Mouse (Mus musculus): ENCODE results near the gene Zfp788. TPM values are rescaled to one million over a fixed set of nuclear protein-coding genes. Genes with fewer than 3 reads are reported as not detected.
"Not testable (repeated sequence)": the region's sequence is repeated elsewhere in the genome, so short reads cannot be mapped to it uniquely, and the experiment has no call there.

Gene Zfp788
- 10 to 100 TPM; 33.6 to 35.1 TPM for total RNA-seq (2021)

DNA sequence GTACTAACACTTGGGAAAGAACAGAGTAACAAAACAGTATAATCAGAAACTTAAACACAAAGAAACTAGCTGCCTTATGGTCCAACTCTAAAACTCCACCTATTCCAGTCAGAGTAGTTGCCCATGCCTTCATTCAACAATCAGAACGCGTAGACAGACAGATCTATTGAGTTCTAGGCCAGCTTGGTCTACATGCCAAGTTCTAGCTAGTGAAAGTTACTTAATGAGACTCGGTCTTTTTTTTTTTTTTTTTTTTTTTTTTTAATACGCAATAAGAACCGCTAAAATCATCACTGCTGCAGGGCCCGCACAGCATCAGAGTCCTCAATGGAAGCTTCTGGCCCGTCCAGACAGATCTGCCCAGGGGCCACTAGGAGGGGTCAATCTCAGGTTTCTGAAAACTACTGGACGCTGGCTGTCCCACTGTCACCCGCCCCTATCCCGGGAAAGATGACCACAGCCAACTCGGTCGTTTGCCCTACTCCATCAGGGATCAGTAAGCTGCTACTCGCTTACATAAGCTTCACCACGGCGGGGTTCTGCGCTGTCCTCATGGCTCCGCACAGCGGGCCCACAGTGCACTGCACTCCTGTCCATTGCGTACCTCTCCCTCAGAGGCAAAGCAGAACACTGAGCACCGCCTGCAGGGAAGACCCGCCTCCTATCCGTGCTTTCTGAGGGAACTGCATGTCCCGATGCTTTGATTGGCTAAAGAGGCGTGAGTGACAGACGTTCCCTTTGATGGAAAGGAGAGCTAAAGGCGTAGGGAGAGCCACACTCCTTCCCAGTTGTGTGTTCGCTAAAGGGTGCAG lies at the start of gene Zfp788:
Gene Zfp788 (plus strand): TSS at position 795 of the 812 bp plus-strand sequence.
- DNase-seq (ENCODE audit: extremely low spot score in 1 of 2, low spot score in 1 of 2): peak; percentile 82 to 86

DNA sequence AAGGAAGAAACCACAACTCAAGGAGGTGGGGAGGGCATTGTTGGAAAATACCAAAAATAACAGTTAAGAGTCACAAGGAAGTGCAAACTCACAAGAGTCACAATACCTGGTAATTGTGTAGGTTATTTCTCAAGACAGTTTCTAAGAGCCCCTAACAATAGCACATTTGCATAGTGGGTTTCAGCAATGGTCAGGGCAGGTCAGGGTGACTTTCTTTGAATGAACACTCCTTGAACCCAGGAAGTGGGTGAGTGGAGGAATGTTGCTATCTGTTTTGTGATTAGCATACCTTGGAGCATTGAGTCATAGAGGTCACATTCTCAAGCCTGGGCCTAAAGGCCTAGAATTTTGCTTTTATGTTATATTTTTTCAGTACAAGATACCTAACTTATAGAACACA lies 45.2 kb upstream of the Zfp788 start:
- DNase-seq (ENCODE audit: extremely low spot score in 1 of 2, low spot score in 1 of 2): not testable (repeated sequence)

DNA sequence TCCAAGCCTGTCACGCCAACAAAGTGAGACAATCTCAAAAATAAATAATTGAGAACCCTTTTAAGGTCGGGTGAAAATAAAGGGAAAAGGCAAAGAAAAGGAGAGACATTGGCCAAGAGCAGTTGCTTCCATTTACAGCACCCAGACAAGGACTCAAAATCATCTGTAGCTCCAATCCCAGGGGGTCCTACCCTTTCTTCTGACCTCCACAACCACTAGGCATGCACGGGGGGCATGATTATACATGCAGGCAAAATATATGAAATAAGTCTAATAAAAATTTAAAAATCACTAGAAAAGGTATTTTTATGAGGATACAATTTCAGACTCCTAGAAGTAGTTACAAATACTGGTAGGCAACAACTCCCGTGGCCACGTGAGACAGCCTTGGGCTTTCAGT lies 34.4 kb upstream of the Zfp788 start:
- DNase-seq (ENCODE audit: extremely low spot score in 1 of 2, low spot score in 1 of 2): no peak

DNA sequence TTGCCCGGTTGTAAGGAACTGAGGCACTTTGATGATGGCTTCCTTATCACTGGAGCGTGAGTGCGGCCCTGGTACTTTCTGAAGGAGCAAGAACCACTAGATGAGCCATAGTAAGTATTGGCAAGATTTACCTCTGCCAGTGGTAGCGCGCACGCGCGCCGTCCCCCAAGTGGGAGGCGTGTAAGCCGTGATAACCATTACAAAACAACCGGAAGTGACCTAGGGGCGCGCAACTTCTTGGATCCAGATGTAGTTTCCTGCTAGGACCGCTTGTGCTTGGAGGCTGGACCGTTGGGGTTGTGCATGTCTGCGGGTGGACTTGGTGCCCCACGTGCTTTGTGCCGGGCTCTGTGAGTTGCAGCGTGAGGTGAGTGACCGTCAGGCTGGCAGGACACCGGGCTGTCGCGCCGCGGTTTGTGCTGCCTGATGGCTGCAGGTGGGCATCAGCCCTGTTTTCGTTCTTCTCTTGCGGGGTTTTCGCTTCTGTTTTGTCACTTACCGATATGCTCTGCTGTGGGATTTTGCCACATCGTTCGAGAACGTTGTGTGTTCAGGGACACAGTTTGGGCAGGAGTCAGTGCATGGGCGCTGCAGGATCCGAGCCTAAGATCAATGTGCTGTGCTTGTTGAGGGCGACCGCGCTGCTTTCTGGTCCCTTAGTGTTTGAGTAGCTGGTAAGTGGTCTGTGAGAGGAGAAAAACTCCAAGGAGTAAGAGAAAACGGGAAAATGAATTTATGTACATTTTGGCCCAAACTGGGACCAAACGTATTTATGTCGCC lies 33.8 kb upstream of the Zfp788 start, which contains the start of gene 2610021A01Rik:
Gene 2610021A01Rik (plus strand): TSS at position 197 of the 780 bp plus-strand sequence.
- DNase-seq (ENCODE audit: extremely low spot score in 1 of 2, low spot score in 1 of 2): peak; percentile 74 to 79

DNA sequence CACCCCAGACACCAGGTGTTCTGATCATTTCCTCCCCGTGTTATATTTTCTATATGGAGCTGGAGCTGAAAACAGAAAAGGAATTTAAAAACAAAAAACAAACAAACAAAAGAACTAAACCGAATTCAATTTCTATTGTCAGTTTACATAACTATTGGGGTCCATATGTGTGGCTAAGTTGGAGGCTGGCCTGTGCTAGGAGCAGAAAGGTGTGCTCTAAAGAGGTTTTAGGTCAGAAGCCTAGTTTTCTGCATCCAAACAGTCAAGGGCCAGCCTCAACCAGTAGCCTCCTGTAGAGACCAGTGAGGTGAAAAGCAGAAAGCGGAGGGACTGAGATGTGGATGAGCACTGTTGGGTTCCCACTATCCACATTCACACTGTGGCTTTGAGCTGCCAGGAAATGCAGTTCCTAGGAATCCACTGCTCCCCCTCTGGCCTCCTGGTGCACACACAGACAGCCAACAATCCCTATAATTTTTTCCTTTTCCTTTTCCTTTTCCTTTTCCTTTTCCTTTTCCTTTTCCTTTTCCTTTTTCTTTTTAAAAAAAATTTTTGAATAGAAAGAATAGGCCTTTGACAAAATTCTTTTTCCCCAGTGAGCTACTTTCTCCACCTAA lies 33.0 kb upstream of the Zfp788 start:
- no peak for DNase-seq (ENCODE audit: extremely low spot score in 1 of 2, low spot score in 1 of 2)

DNA sequence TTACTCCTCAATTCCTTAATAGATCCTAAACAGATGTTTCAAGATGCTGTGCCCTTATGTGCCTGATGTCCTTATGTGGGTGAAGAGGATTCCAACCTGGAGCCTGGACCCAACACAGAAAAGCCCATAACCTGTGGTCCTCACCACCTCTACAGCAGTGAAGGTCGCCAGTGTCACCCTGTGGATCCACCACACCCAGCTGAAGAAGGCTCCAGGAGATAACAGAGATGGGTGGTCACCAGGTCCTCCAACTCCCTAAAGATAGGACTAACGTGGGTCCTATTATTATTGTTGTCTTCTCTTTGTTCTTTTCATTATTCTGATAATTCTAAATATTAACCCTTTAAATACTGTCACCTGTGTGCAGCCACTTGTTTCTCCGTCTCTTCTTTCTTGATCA lies 21.3 kb upstream of the Zfp788 start:
- no peak for DNase-seq (ENCODE audit: extremely low spot score in 1 of 2, low spot score in 1 of 2)

DNA sequence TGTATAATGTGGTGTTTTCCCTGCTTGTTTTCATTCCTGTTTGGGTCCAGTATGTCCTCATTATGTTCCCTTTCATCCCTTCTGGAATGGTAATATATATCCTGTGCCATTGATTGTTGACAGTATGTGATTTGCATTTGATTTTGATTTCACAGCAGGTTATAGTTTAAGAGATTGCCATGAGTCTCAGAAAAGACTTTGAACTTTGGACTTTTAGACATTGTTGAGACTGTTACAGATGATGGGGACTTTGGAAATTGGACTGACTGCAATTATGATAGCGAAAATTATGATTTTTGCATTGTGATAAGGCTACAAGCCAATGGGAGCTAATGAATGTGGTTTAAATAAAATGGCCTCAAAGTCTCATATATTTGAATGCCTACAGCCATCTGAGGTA lies 16.8 kb upstream of the Zfp788 start:
- DNase-seq (ENCODE audit: extremely low spot score in 1 of 2, low spot score in 1 of 2): not testable (repeated sequence)

DNA sequence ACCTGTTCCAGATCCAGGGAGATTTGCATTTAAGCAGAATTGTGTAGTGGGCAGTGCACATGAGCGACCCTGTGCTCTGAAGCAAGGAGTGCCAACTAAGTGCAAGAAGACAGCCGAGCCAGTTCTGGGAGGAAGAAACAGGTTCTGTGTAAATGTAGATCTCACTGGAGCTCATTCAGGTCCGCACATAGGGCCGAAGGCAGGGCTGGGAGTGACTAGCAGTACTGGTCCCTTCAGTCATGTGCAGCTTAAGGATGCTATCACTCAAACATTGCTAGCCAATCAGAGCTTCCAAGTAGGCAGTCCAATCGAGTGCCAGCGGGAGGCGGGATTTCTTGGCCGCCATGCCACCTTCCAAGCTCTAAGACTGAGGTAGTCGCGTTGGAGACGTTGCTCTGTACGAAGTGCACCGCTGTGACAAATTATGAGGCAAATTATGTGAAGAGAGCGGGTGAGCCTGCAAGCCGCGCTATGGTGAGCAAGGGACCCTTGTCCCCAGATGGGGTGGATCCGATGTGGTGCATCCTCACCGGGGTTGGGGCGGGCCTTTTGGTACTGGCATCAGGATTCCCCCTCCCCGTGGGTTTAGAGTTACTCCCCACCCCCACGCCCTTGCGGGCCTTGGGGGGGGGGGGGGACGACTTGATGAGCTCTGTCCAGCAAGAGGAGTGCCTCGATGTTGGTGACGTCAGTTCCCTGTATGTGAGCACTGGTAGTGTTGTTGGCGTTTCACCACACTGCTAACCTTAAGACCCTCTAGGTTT lies 400 bp downstream of the Zfp788 start:
- DNase-seq (ENCODE audit: extremely low spot score in 1 of 2, low spot score in 1 of 2): peak; percentile 80 to 88

DNA sequence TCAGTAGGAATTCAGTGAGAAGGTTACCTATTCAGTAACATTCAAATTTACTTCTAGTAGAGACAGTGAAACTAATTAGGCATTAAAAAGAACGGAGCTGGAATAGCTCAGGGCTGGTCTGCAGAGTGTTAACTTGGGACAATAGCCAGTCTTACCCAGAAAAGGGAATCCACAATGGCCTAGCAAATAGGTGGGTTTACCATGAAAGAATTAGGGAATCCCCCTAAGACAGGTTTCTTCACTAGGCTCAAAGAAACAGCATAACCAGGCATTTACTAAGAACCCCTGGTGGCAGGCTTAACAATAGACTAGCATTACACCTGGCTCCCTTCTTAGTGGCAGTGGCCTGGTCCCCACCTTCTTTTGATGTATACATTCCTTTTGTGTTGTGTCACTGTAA lies 41.3 kb downstream of the Zfp788 start:
- DNase-seq (ENCODE audit: extremely low spot score in 1 of 2, low spot score in 1 of 2): not testable (repeated sequence)

Other genes starting within 250 kb of the Zfp788 start
- 10 to 100 TPM; 11.8 to 12.1 TPM for gene AI987944, start 239.8 kb upstream of the Zfp788 start, total RNA-seq (2021)
- gene Vmn2r57, start 184.5 kb upstream of the Zfp788 start, total RNA-seq (2021): under 1 TPM; 0.35 to 0.59 TPM
- under 1 TPM; 0.15 to 0.45 TPM for gene Gm20449, start 133.8 kb upstream of the Zfp788 start, total RNA-seq (2021)
- 10 to 100 TPM in 1 of 2 experiments, 1 to 10 TPM in 1; 8.9 to 11.0 TPM for gene AW146154, start 133.3 kb upstream of the Zfp788 start, total RNA-seq (2021)
- not detected for gene Gm6871, start 59.5 kb upstream of the Zfp788 start, total RNA-seq (2021)
- 10 to 100 TPM; 33.2 to 35.5 TPM for gene 2610021A01Rik, start 34.0 kb upstream of the Zfp788 start, total RNA-seq (2021)
- not detected for gene Vmn2r58, start 239.5 kb downstream of the Zfp788 start, total RNA-seq (2021)

Data from layer of hippocampus, postnatal 25 days (tissue).